Mouse (Mus musculus): ENCODE results near the gene Setx.

The Setx gene

GRCm38 (mm10) chr2:29135161-29135560 lies 11.2 kb downstream of the Setx start:
- ATAC-seq (ENCODE audit: low TSS enrichment), result no peak

GRCm38 (mm10) chr2:29151941-29152340 lies 28.0 kb downstream of the Setx start:
- ATAC-seq (ENCODE audit: low TSS enrichment), result no peak

DNA sequence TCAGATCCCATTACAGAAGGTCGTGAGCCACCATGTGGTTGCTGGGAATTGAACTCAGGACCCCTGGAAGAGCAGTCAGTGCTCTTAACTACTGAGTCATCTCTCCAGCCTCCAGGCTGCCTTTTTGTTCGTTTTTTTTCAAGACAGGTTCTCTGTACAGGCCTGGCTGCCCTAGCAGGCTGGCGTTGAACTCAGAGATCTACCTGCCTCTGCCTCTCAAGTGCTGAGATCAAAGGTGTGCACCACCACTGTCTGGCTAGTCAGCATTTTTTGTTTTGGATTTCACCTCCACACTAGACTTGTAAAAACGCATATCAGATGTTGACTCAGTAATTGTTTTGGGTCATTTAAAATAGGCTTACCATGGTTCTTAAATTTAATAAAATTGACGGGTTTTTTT lies 44.1 kb downstream of the Setx start:
- no peak for ATAC-seq (ENCODE audit: low TSS enrichment)

DNA sequence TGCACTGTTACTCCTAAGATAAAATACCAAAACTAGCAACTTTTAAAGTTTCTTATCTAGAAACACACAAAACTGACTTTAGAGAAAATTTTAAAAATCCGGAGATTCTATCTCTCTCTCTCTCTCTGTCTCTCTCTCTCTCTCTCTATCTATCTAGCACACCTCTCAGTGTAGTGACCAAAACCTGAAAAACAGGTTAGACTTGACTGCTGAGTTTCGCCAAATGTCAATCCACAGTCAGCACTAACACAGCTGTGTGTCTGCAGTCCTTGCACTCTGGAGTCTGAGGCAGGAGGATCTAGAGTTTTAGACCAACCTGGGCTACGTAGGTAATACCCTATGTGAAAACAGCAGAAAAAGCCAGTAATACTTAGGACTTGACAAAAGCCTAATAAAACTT lies 50.9 kb downstream of the Setx start:
- ATAC-seq (ENCODE audit: low TSS enrichment), result no peak

DNA sequence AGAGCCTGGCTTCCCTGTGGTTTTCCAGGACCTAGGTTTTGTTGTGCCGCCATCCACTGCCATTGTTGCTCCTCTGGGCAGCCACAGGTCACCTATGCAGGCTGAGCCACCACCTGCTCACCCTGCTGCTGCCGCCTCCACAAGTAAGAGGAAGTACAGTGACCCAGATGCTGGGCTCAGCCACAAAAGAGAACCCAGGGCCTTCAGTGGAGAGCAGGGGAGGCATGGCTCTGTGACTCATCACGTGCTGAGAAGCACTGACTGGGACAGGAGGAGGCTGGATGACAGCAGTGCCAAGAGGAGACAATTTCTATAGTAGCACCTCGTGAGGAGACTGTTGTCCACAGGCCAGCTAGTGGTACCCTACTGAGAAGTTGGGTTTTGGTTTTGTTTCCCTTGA lies 55.8 kb downstream of the Setx start:
- no peak for ATAC-seq (ENCODE audit: low TSS enrichment)

- no peak for ATAC-seq (ENCODE audit: low TSS enrichment)
These were observed 57.1 kb downstream of the Setx start for GRCm38 (mm10) chr2:29181111-29181510.

DNA sequence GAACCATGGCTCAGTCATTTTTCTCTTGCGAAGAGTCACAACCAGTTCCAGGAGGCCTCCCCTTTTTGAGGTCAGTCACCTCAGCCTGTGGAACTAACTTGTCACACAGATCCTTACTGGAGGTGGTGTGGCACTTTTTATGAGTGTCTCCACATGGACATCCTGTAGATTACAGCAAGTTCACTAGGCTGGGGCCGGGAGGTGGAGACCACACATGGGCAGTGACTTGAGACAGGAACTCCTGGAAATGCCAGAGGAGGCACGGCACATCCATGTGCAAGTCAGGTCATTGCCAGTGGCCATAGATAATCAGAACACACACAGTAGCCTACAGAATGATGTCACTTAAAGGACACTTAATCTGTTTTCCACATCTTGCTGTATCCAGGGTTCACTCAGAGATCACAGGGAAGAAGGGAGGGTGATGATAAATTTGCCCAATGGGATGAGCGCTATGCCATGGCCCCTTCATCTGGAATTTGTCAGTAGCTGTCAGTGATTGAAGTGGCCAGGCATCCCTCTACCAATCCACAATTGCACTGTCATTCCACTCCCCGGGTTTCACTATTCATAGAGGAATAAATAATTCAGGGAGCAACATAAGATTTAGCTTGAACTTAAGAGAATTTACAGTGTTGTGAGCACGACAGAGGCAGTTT lies 59.4 kb downstream of the Setx start:
- no peak for ATAC-seq (ENCODE audit: low TSS enrichment)

DNA sequence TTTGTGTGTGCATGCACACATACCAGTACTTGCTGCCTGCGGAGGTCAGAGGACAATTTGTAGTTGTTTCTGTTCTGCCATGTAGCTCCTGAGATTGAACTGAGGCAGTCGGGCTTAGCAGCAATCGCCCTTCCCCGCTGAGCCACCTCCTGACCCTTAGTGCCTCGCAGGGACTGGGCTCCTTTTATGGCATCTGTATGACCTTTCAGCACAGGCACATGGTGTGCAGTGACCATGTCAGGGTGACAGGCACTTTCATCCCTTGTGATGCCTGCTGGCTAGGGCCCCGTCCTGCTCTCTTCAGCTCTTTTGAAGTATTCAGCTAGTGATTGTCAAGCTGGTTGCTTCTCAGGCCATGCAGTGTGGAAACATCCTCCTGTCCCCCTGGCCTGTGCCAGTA lies 62.2 kb downstream of the Setx start:
- ATAC-seq (ENCODE audit: low TSS enrichment), result no peak

DNA sequence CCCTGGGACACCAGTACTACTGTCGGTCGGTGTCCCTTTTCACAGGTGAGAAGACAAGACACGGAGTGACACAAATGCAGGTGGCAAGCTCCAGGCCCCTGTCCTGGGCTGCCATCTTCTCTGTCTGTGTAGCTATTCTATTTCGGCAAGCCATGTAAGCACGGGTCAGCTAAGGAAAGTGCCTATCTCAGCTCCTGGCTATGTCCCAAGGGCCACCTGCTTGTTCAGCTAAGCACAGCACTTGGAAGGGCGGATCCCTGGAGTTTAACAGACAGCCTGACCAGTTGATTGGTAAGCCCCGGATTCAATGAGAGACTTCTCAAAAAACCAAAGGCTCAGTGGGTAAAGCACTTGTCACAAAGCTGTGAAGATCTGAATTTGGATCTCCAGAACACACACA lies 66.4 kb downstream of the Setx start:
- no peak for ATAC-seq (ENCODE audit: low TSS enrichment)

DNA sequence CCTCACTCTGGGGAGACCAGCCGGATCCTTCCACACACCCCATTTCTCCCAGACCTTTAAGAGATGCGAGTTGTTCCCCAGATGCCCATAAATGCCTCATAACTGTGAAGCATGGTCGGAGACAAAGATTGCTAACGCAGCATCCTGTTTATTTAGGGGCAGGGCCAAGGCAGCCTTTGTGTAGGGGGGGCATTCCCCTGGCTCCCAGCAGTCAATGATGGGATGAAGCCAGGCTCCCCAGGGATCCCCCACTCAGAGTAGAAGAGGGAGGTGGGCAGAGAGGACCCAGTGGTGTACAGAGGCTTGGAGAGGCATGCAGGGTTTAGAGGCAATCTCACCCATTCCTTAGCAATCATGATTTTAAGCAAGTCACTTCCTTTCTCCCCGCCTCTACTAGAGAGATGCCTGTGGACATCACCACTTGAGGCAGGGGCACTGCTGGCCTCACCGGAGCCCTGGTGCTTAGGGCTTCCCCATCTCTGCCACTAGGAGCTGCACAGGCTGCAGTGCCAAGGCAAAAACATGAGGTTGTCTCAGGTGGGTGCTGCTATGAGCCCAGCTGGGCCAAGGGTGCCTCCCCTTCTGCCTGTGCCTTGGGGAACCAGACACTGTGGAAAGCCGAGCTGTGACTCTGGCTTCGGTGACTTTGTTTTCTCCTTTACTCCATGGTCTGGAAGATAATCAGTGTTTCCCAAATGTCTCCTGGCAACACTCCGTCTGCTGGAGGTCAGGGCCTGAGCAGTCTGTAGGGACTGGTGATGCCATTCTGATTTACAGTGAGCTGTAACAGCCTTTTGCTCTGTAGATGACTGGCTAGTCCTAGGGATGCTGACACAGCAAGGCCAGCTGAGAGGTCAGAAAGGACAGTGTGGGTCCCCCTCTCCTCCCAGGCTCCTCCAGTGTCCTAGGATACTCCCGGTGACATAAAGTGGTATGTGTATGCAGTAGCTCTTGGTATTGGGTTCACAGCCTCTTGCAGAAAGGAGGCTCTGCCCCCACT lies 67.5 kb downstream of the Setx start:
- no peak for ATAC-seq (ENCODE audit: low TSS enrichment)

- peak; percentile 72; the same call in 1 of the 2 replicates for ATAC-seq (ENCODE audit: low TSS enrichment)
These were observed 68.8 kb downstream of the Setx start for GRCm38 (mm10) chr2:29192629-29193278.

DNA sequence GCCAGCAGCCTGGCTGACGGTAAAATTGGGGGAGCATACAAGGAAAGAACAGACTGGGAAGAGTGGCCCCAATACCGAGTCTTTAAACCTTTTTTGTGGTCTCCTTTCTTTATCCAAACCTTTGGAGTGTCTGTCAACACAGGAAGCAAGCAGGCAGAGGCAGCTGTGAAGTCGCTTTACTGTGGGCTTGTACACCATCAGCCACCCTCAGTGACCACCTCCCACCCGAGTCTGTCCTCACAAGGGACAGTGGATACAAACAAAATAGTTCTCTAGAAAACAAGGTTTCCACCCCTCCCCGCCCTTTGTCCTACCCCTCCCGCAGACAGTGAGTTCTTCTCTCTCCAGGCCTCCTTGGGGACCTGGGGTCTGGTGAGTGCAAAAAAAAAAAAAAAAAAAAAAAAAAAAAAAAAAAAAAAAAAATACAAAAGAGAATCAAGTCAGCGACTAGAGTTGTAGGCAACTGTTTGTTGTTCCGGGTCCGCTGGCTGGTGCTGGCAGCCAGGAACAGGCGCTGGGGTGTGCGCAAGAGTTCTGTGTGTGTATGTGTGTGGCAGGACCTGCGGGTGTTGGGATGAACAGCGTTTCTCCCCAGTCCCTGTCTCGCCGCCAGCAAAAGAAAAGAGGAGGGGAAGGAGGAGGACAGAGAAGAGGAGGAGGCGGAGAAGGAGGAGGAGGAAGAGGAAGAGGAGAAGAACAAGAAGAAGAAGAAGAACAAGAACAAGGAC lies 70.0 kb downstream of the Setx start:
- ATAC-seq (ENCODE audit: low TSS enrichment), result no peak

GRCm38 (mm10) chr2:29194547-29195463 lies 70.8 kb downstream of the Setx start:
- no peak for ATAC-seq (ENCODE audit: low TSS enrichment)

GRCm38 (mm10) chr2:29196844-29197243 lies 72.9 kb downstream of the Setx start:
- no peak for ATAC-seq (ENCODE audit: low TSS enrichment)

DNA sequence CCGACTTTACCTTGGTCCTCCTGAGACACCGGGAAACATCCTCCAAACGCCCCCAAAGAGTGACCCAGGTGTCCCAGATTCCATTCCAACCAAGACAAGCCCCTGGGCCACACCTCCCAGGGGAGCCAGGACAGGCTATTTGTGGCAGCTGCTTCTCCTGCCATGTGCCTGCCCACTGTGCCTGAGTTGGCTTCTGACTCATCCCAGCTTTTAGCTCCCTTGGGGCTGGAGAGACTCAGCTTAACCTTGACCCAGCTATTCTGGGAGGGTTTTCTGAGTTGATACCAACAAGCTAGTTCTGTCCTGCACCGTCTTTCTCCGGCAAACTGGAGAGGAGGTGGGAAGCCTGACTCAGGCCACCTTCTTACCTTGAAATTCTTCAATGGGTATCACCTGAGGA lies 74.5 kb downstream of the Setx start:
- ATAC-seq (ENCODE audit: low TSS enrichment), result no peak

DNA sequence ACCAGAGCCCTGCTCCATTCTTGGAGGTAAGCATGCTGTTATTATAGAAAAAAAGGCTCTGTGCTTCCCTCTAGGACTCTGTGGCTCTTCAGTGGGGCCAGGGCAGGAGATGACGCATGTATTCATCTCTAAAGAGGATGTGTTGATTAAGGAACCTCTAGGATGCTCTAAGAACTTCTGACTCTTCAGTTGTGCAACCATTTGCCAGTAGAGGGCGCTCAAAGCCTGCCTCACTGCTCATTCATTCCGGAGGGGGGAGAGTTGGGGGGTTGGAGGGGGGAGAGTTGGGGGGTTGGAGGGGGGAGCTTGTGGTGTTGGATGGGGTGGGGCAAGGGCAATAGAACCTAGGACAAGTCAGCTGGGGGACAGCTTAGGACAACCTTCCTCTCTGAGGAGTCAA lies 75.9 kb downstream of the Setx start:
- no peak for ATAC-seq (ENCODE audit: low TSS enrichment)

GRCm38 (mm10) chr2:29201223-29201955 lies 77.4 kb downstream of the Setx start:
- no peak for ATAC-seq (ENCODE audit: low TSS enrichment)

GRCm38 (mm10) chr2:29206156-29206555 lies 82.2 kb downstream of the Setx start:
- ATAC-seq (ENCODE audit: low TSS enrichment), result no peak

DNA sequence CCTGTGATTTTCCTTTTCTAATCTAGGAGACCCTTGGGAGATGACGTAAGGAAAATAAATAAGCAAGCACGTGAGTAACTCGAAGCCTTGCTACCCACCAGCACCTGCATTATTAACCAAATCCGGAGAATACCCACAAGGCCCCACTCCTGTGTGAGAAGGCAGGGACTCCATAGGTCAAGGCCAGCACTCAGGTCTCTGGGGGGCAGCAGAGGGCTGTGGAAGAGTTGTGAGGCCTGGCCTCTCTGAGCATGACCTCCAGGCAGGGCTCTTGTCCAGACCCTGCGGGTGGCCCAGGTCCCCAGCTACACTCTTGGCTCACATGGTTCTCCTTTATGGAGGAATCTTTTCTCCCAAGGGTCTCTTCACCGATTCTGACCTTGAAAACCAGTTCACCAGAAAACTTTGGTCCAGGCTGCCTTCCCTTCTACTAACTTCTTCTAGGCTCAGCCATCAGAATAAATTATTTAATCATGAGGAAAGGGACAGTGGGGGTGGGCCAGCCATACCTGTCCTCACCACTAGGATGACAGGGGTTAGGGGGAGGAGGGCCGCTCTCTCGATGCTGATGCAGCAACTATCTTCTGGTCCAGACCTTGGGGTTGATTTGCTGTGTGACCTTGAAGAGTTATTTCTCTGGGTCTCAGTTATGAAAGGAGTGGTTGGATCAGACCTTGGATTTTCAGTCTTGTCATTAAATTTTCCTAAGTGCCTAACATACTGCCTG lies 92.5 kb downstream of the Setx start:
- ATAC-seq (ENCODE audit: low TSS enrichment), result 0 out of 2 replicates have a peak, but pooled peaks have one; percentile 21

All from frontal cortex, adult (tissue).